Mouse (Mus musculus): Measurements from ENCODE around the gene Tha1. TPM values are rescaled to one million over a fixed set of nuclear protein-coding genes. Genes with fewer than 3 reads are reported as not detected.
"Not testable (repeated sequence)": the region's sequence is repeated elsewhere in the genome, so short reads cannot be mapped to it uniquely, and the experiment has no call there.

Gene Tha1
- total RNA-seq, 2 experiments from 2014 or later, result 2.8 to 3.0 TPM

GRCm38 (mm10) chr11:117848985-117849671 lies 24.2 kb downstream of the Tha1 start, which contains the start of gene Birc5:
Gene Birc5 (plus strand): TSS chr11:117849251.
- peak; percentile 93 to 97 for DNase-seq (ENCODE audit: low spot score in 2 of 2)

DNA sequence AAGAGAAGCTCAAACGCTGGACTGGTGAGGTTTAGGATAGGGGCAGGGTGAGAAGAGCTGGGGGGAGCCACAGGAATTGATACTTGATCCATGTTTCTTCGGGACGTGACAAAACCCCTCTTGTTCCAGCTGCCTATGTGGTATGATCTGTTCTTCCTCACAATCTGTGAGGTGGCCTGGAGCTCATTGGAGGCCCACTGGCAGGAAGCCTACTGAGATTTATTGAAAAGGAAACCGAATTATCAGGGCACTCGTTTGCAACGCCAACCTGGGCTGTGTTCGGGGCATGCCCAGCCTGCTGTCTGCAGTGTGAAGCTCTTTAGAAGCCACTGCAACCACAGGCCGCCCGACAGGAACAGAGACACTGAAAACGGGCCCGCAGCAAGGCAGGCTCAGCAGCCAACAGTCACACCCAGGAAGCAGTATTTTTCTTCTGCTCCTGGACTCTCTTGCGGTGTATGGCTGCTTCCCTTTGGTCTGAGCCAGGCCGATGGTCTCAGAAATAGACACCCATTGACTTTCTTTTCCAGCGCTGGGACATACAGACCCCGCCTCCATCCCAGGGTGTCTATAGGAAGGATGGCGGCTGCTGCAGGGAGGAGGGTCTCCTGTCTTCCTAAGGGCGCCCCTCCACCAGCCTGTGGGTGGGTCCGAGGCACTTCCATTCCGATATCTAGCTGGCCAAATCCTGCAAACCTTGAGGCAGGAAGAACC lies 24.9 kb downstream of the Tha1 start:
- DNase-seq (ENCODE audit: low spot score in 2 of 2), result peak in 1 of 2 experiments; percentile 45

DNA sequence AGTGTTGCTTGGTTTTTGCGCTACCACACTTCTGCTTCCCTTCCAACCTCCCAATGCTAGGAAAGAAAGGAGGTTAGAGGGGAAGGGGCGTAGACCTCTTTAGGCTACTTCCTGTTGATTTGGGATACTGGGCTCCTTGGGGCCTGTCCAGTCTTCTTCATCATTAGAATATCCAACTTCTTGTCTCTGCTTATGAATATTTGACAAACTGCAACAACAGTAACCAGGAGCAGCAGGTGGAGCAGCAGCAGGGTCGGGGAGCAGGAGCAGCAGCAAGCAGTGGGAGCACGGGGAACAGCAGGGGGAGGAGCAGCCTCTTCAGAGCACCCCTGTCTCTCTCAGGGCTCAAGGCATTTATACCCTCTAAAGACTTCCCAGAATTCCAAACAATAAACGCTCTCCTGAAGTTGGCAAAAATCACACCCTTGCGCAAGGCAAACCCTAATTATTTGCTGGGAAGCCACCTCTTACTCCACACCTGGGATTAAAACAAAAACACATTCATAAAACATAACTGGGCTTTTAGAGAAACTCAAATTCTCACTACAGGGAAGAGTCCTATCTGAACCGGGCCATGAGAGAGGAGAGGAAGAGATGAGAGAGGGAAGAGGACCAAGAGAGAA lies 25.6 kb downstream of the Tha1 start:
- DNase-seq (ENCODE audit: low spot score in 2 of 2), result no peak

DNA sequence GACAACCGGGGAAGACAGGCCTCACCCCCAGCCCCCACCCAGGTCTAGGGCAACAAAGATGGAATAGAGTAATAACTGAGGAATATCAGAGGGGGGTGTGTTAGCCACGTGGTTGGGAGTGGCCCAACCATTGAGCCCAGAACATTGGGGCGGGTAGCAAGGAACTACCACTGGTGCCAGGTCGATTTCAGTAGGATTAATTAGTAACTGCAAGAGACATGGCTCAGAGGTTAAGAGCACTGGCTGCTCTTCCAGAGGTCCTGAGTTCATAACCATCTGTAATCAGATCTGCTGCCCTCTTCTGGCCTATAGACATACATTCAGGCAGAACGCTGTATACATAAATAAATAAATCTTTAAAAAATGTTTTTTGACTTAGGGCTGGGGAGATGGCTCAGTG lies 26.6 kb downstream of the Tha1 start:
- DNase-seq (ENCODE audit: low spot score in 2 of 2), result no peak

DNA sequence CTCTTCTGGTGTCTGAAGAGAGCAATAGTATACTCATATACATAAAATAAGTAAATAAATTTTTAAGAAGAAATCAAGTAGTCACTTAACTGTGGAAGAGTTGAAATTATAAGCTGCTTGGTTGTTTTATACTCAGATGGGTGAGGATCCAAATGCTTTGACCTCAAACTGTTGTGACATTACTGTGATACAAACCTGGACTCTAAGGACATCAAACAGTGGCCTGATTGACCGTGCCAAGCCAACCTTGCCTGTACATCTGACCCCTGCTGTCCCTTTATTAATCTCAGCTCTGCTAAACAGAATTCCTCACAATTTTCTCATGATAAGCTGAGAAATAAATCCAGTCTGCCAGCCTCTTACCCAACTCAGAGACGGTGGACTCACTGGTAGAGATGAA lies 27.6 kb downstream of the Tha1 start:
- no peak for DNase-seq (ENCODE audit: low spot score in 2 of 2)

DNA sequence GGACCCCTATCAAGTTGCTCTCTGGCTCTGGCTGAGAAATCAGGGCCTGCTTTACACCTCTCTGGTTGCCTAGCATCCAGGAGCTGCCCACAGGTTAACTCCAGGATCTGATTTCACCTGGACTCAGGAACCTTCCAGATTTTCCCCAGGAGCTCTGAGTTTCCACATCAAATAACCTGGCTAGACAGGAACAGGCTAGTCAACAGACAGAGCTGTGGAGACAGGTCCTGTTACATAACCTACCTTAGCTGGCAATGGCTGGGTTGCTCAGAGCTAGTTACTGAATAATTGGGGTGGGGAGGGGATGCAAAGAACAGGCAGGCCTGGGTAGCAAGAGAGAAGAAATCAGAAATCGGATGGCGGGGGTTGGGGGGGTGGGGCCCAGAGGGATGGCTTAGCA lies 28.3 kb downstream of the Tha1 start:
- no peak for DNase-seq (ENCODE audit: low spot score in 2 of 2)

GRCm38 (mm10) chr11:117843434-117843833 lies 29.8 kb downstream of the Tha1 start:
- no peak for DNase-seq (ENCODE audit: low spot score in 2 of 2)

- DNase-seq (ENCODE audit: low spot score in 2 of 2), result no peak
Measured at GRCm38 (mm10) chr11:117840910-117841309, 32.4 kb downstream of the Tha1 start.

GRCm38 (mm10) chr11:117839021-117839420 lies 34.3 kb downstream of the Tha1 start:
- no peak for DNase-seq (ENCODE audit: low spot score in 2 of 2)

DNA sequence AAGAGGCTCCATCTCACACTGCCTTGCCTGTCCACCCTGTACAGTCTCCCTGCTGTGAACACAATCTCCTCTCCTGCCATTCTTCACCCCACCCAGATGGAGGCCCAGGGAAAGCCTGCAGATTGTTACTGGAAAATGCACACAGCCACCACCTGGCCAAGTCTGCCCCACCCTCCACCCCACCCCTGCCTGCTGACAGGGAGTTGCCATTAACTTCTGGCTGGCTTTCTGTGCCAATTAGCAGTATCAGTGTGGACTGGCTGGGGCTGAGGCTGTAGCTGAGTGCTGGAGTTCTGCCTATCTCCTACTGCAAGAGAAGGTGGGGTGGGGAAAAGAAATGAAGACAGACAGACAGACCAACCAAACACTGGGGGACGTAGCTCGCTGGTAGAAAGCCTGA lies 34.7 kb downstream of the Tha1 start:
- DNase-seq (ENCODE audit: low spot score in 2 of 2), result no peak

DNA sequence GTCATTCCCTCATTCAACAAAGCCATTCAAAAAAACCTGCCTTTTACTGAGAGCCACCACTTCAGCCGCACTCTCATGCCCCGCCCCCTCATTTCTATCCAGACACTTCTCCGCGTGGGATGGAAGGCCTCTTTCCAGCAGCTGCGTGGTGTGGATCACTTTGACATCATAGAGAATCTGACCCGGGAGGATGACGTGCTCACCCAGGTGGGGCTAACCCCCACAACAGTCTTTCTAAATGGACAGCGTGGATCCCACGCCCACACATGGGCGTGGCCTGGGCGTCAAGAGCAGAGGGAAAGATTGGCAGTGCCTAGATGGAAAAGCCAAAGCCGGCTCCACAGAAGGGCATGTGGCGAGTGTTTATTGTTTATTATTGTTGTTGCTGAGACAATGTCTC lies 37.0 kb downstream of the Tha1 start:
- DNase-seq (ENCODE audit: low spot score in 2 of 2), result peak; percentile 19 to 30

DNA sequence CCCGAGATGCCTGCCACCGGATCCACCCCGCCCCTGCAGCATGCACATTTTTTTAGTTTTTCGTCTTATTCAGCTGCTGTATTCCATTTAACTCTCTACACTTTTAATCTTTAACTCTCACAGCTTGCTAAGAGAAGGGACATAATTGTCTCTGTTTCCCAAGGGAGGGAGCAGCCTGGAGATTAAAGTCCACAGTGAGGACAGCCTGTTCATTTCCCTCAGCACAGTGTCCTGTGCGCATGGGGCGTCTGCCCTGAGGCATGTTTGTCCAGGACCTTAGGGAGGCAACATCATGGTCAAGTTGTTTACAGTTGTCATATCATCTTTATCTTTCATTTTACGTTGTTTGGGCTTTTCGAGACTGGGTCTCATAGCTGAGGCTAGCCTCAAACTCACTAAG lies 39.2 kb downstream of the Tha1 start:
- no peak for DNase-seq (ENCODE audit: low spot score in 2 of 2)

GRCm38 (mm10) chr11:117833509-117833908 lies 39.8 kb downstream of the Tha1 start:
- DNase-seq (ENCODE audit: low spot score in 2 of 2), result not testable (repeated sequence)

DNA sequence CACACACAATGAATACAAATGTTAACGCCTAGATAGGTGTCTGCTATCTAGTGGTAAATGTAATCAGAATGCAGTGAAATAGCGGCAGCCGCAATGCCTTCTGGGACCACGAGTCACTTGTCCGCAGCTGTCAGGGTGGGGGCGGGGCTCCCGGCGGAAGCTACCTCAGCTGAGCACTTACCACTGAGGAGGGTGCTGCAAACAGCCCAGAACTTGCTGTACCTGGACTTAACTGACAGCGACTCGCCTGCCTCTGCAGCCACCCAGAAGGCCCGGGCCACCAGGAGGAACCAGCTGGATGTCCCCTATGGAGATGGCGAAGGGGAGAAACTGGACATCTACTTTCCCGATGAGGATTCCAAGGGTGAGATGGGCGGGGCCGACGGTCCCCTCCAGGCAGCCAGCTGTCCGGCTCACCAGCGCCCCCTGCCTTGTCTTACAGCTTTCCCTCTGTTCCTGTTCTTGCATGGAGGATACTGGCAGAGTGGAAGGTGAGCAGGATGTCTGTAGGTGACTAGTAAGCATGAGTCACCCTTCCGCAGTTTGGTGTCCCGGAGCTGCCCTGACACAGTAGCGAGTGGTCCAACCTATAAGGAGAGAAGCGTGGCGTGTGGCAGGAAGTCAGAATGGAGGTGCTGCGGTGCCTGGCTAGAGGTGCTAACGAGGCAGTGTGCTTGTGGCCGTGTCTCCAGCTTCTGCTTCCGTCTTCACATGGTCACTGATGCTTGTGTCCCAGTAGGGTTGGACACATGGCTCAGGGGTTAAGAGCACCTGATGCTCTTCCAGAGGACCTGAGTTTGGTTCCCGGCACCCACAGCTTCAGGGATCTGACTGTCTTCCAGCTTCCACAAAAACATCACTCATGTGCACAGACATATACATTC lies 41.0 kb downstream of the Tha1 start:
- peak; percentile 46 to 60 for DNase-seq (ENCODE audit: low spot score in 2 of 2)

DNA sequence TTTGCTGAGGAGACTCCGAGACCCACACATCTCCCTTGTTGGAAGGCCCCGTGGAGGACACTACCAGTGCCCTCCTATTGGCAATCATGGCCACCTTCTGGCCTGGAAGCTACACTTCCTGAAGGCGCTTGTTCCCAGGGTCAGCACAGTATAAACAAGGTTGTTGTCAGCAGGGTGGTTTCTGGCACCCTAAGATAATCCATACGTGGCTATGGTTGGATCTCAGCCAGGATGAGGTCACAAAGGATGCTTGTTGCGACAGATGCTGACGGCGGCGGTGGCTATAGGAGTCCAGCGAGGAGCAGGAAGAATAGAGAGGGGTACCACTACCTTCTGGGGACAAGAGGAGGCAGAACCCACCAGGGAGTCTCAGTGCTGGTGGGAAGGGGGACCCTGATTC lies 42.9 kb downstream of the Tha1 start:
- no peak for DNase-seq (ENCODE audit: low spot score in 2 of 2)

GRCm38 (mm10) chr11:117829671-117830215 lies 43.5 kb downstream of the Tha1 start:
- no peak for DNase-seq (ENCODE audit: low spot score in 2 of 2)

DNA sequence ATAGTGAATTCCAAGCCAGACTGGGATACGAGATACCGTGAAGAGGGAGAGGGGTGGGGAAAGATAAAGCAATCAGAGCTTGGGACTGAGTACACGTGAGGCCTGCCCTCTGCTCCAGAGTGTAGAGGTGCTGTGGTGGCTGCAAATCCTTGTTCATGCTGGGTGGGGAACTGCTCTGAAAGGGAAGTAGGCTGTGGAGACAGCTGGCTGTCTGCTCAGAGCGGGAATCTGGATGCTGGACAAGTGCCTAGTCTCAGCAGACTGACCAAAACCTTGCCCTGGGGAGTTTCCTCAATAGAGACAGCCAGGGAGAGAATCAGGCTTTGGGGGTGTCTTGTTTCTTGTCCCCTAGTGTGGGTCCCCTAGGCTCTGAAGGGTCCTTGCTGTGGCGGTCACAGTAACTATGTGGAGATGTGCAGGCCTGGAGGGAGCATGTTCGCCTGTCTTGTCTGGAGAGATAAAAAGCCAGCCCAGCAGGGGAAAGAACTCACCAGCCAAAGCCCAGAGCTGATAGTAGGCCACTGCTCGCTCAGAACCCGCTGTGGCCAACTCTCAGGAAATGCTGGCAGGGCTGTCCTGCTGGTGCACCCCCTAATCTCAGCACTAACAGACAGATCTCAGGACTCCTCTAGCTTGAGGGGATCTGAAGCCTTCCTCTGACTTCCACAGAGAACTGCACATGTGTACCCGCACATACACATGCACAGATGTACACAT lies 44.2 kb downstream of the Tha1 start:
- DNase-seq (ENCODE audit: low spot score in 2 of 2), result no peak

- no peak for DNase-seq (ENCODE audit: low spot score in 2 of 2)
Measured at GRCm38 (mm10) chr11:117828149-117828887, 45.0 kb downstream of the Tha1 start.

DNA sequence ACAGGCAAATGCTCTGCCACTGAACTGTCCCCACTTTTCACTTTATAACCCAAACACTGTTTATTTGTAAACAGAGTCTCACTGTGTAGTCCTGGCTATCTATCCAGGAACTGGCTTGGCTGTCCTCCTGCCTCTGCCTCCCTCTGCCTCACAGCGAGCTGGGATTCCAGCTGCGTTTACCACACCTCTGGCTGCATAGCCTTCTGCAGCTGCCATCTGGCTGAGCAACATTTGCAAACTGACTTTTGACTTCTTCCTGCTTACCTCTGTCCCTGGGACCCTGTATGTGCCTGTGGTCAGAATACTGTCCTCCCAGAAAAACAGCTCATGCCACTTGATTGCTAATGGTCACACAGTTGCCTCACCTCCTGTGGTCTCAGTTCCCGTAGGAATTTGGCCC lies 45.9 kb downstream of the Tha1 start:
- no peak for DNase-seq (ENCODE audit: low spot score in 2 of 2)

- no peak for DNase-seq (ENCODE audit: low spot score in 2 of 2)
Measured at GRCm38 (mm10) chr11:117826916-117827315, 46.4 kb downstream of the Tha1 start.

All from layer of hippocampus, adult 18-20 months (tissue).